24 mouse cellular contexts compared by ENCODE assay signal in genomic region chr6:95921737-95922136, GRCm38 (mm10).
A peak's percentile ranks its signal among the peaks of the same experiment; 100 is the strongest.
DNase-seq lines count a peak whose midpoint lies in the region; ATAC-seq and TF ChIP-seq lines count a peak whose summit lies in the region.
"Had no signal": no experiment of that assay in that cellular context is flagged by ENCODE, and none has a peak within 500 bp of the region (broad histone marks: within the 10 kb centered on the region; RNA-seq: fewer than 3 reads in every experiment).

No protein-coding gene starts in this region.

- TF ChIP-seq CTCF in lung, postnatal 0 days (IDR thresholded peaks at IDR 0.05) = no peak
- TF ChIP-seq CTCF in lung, adult 2 months (IDR thresholded peaks at IDR 0.05; ENCODE audit: insufficient read depth, low read length) = no peak
- TF ChIP-seq CTCF in left cerebral cortex, adult 2 months (IDR thresholded peaks at IDR 0.05) = no peak

- DNase-seq in embryo, embryonic 10 days (ENCODE audit: low spot score) = peak; percentile 5
- DNase-seq in embryo, embryonic 9.5 days (ENCODE audit: extremely low spot score) = no peak
- peak; percentile 39 for DNase-seq in lung, postnatal 0 days (ENCODE audit: low spot score)
- DNase-seq in lung, adult 2 months = no peak
- DNase-seq in adipocyte (ENCODE audit: low spot score) = peak; percentile 14
- peak; percentile 1 for DNase-seq in lung, postnatal 36 days
- DNase-seq in left cerebral cortex, adult 2 months (ENCODE audit: extremely low spot score in 1 of 2, low spot score in 2 of 2) = no peak
- no peak for DNase-seq in heart, adult 8-10 months (ENCODE audit: low spot score)
- DNase-seq: adrenal gland, postnatal 10 days; B cell, adult 2 months; cerebellum, adult 11 months; cerebellum, adult 8-10 months; cerebellum, postnatal 14 days; gastrocnemius, postnatal 10 days; heart, adult 18-20 months; heart, postnatal 14 days had no signal

- WGBS in lung, postnatal 0 days = 25% methylated on average over 3 of the region's 3 CpGs
- 24% methylated on average over 3 of the region's 3 CpGs for WGBS in lung, adult 2 months

- intact Hi-C loops in left cerebral cortex, adult 2 months (cut with DNase I) = no loop called here

- no peaks in the 10 kb centered on the region for H3K36me3 ChIP-seq in lung, postnatal 0 days (ENCODE audit: insufficient read depth, low read length)
- H3K36me3 ChIP-seq: embryonic facial prominence, embryonic 15.5 days; forebrain, embryonic 12.5 days; G1E; heart, embryonic 15.5 days; hindbrain, embryonic 13.5 days had no signal

- peaks cover 3% of the 10 kb centered on the region; the same call in 1 of the 2 replicates for H3K4me1 ChIP-seq in lung, postnatal 0 days (ENCODE audit: insufficient read depth, low read depth, low read length)
- H3K4me1 ChIP-seq in lung, adult 2 months (ENCODE audit: control insufficient read depth, insufficient read depth, low read length) = peaks cover 6% of the 10 kb centered on the region
- H3K4me1 ChIP-seq: embryonic facial prominence, embryonic 15.5 days; heart, embryonic 15.5 days; hindbrain, embryonic 13.5 days had no signal

- no peak overlapping the region for H3K9ac ChIP-seq in lung, postnatal 0 days (replicated peaks; ENCODE audit: low read depth)
- H3K9ac ChIP-seq: embryonic facial prominence, embryonic 15.5 days; forebrain, embryonic 12.5 days; heart, embryonic 15.5 days; hindbrain, embryonic 13.5 days had no signal

- ATAC-seq in lung, postnatal 0 days = peak; percentile 37; the same call in 1 of the 2 replicates
- ATAC-seq: CD4-positive, CD25-positive, alpha-beta regulatory T cell, adult 4 months; forebrain, embryonic 16.5 days had no signal

- no peaks in the 10 kb centered on the region for H3K9me3 ChIP-seq in lung, postnatal 0 days (ENCODE audit: low read length)
- H3K9me3 ChIP-seq: embryonic facial prominence, embryonic 15.5 days; forebrain, embryonic 12.5 days; heart, embryonic 15.5 days; hindbrain, embryonic 13.5 days had no signal

- no peak overlapping the region for H3K4me3 ChIP-seq in lung, postnatal 0 days (ENCODE audit: low read depth, low read length)
- H3K4me3 ChIP-seq in lung, adult 2 months (replicated peaks; ENCODE audit: extremely low read depth, low read depth, low read length) = no peak overlapping the region
- no peak overlapping the region for H3K4me3 ChIP-seq in left cerebral cortex, adult 2 months
- H3K4me3 ChIP-seq: embryonic facial prominence, embryonic 15.5 days; forebrain, embryonic 12.5 days; heart, embryonic 15.5 days; hindbrain, embryonic 13.5 days had no signal

- no peak overlapping the region for H3K4me2 ChIP-seq in lung, postnatal 0 days (replicated peaks; ENCODE audit: low read depth, low read length)
- H3K4me2 ChIP-seq: embryonic facial prominence, embryonic 15.5 days; forebrain, embryonic 12.5 days; heart, embryonic 11.5 days; heart, embryonic 15.5 days; hindbrain, embryonic 13.5 days had no signal

- no peaks in the 10 kb centered on the region for H3K27me3 ChIP-seq in lung, postnatal 0 days (replicated peaks; ENCODE audit: insufficient read depth, low read length)
- H3K27me3 ChIP-seq: embryonic facial prominence, embryonic 15.5 days; forebrain, embryonic 12.5 days; heart, embryonic 15.5 days; hindbrain, embryonic 13.5 days had no signal

- TF ChIP-seq POLR2A in lung, adult 2 months (IDR thresholded peaks at IDR 0.05; ENCODE audit: borderline replicate concordance, extremely low read depth, low read depth, low read length) = no peak

- H3K27ac ChIP-seq in lung, postnatal 0 days (ENCODE audit: low read length) = no peak overlapping the region
- no peak overlapping the region for H3K27ac ChIP-seq in left cerebral cortex, adult 2 months
- H3K27ac ChIP-seq: embryonic facial prominence, embryonic 15.5 days; forebrain, embryonic 12.5 days; heart, embryonic 15.5 days; hindbrain, embryonic 13.5 days had no signal

- TF ChIP-seq EP300 in lung, postnatal 0 days (IDR thresholded peaks at IDR 0.05) = peak; percentile 81

Comparison
In these comparisons a context has a peak if more than half of its experiments do, and no peak if none do; other contexts are left out.
1. DNase-seq: peak in embryo, embryonic 10 days (single experiment), lung, postnatal 0 days (single experiment), adipocyte (single experiment) and lung, postnatal 36 days (single experiment); none in embryo, embryonic 9.5 days (single experiment), lung, adult 2 months (single experiment), left cerebral cortex, adult 2 months (0 of 2) and heart, adult 8-10 months (single experiment).